Mouse (Mus musculus) liver, adult 2 months (tissue): ENCODE measurements at regions not wholly inside any gene's neighbourhood (a gene's known extent, or its start where the extent isn't known, plus 50 kb on each side); places are given as distances from the start of the nearest gene placed in this dataset.

Experiments
- DNase-seq: peaks from one replicate; pipeline ENCODE4 v3.0.0-alpha.2; 2011; ENCODE audit warnings: low read depth, low spot score; ENCODE audit errors: extremely low read depth
- H3K27ac ChIP-seq: fragments of 200-500 bp; replicated peaks from 2 replicates; pipeline ENCODE4 v1.5.1; 2012; ENCODE audit warnings: low read depth, mild to moderate bottlenecking, control low read depth, inconsistent platforms, low read length; ENCODE audit not compliant: insufficient read depth
- H3K27me3 ChIP-seq: fragments of 200-500 bp; 2 replicates; pipeline ENCODE4 v1.6.1; 2012; ENCODE audit warnings: mild to moderate bottlenecking, moderate library complexity, low read length, inconsistent platforms; ENCODE audit not compliant: control insufficient read depth, insufficient read depth
- H3K36me3 ChIP-seq: fragments of 200-500 bp; 2 replicates; pipeline ENCODE4 v1.6.1; 2012; ENCODE audit warnings: low read length, inconsistent platforms; ENCODE audit not compliant: control insufficient read depth, insufficient read depth
- H3K4me1 ChIP-seq: fragments of 200-500 bp; 2 replicates; pipeline ENCODE4 v1.6.1; 2011; ENCODE audit warnings: low read length; ENCODE audit not compliant: control insufficient read depth, insufficient read depth
- H3K4me3 ChIP-seq: fragments of 200-500 bp; 2 replicates; pipeline ENCODE4 v1.5.1; 2011; ENCODE audit warnings: low read depth, mild to moderate bottlenecking, control low read depth, low read length, moderate library complexity; ENCODE audit not compliant: insufficient read depth
- H3K79me2 ChIP-seq: fragments of 200-500 bp; 2 replicates; pipeline ENCODE4 v1.6.1; 2012; ENCODE audit warnings: inconsistent platforms, mild to moderate bottlenecking, low read length, moderate library complexity; ENCODE audit not compliant: control insufficient read depth, insufficient read depth
- H3K9ac ChIP-seq: fragments of 200-500 bp; 2 replicates; pipeline ENCODE4 v1.6.1; 2012; ENCODE audit warnings: low read depth, mild to moderate bottlenecking, control low read depth, inconsistent platforms, low read length
- CTCF ChIP-seq: fragments of 200-500 bp; IDR thresholded peaks from 2 replicates; pipeline ENCODE4 v1.5.1; 2011; ENCODE audit warnings: low read depth, low read length, control low read depth
- POLR2A ChIP-seq: fragments of 200-500 bp; IDR thresholded peaks from 2 replicates; pipeline ENCODE4 v1.6.1; 2011; ENCODE audit warnings: low read length, control low read depth; ENCODE audit not compliant: insufficient read depth; ENCODE audit errors: extremely low read depth
- WGBS: fragments of 180-500 bp; shearing (Covaris S2); methylation state at CpG from one replicate; pipeline ENCODE4 v1.1.7; 2018; 5-methylcytosine and 5-hydroxymethylcytosine counted together

DNA sequence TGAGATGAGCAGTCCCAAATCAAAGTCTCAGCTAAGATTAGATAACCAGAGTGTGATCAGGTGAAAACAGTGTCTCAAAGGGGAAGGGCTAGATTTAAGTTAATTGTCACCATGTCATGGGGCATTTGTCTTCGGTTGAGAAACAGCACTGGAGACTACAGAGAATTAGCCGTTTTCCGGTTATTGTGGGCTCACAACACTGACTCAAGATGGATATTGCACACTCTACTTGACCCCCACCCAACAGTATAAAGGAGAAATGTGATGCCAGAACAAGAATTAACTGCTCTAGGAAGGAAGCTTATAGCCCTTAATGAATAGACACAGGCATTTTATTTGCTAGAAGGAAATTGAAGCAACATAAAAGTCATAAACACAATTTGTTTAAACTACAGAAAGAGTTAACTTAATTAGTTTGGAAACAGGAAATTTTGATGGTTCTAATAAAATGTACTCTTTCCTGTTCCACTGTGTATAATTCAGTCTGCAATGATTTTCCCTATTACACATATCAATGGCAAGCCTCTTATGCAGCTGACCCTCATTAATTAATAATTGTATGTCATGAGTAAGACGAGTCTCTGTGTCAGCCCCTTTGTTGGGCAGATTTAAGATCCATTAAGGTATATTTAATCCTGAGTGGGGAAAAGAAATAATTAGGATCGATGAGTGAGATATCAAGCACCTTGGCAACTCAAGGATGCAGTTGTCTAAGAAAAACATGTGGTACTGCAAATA, 277.4 kb upstream of the Tmeff2 start:
- Histone ChIP-seq H3K4me1 (no peaks in the 10 kb centered on the region), H3K4me3 (no peak overlapping the region), H3K36me3 (no peaks in the 10 kb centered on the region), H3K27me3 (no peaks in the 10 kb centered on the region), H3K9ac (no peak overlapping the region), H3K27ac (no peak overlapping the region), H3K79me2 (no peaks in the 10 kb centered on the region)
- 85% methylated on average over 5 of the region's 5 CpGs for WGBS
- no peak for DNase-seq
- TF ChIP-seq POLR2A (no peak), CTCF (no peak)

- no peak for TF ChIP-seq POLR2A
- TF ChIP-seq CTCF, result no peak
- Histone ChIP-seq H3K36me3 (no peaks in the 10 kb centered on the region), H3K4me3 (no peak overlapping the region), H3K79me2 (no peaks in the 10 kb centered on the region), H3K27ac (no peak overlapping the region), H3K4me1 (no peaks in the 10 kb centered on the region), H3K27me3 (no peaks in the 10 kb centered on the region), H3K9ac (no peak overlapping the region)
- 79% methylated on average over 4 of the region's 4 CpGs for WGBS
- DNase-seq, result no peak
Measured at GRCm38 (mm10) chr1:50629000-50629399, 271.4 kb upstream of the Tmeff2 start.

- 83% methylated on average over 3 of the region's 3 CpGs for WGBS
- no peaks in the 10 kb centered on the region for H3K36me3 ChIP-seq
- H3K27me3 ChIP-seq, result no peaks in the 10 kb centered on the region
- H3K9ac ChIP-seq, result no peak overlapping the region
- no peaks in the 10 kb centered on the region for H3K79me2 ChIP-seq
- TF ChIP-seq CTCF, result no peak
- no peak for TF ChIP-seq POLR2A
- no peak overlapping the region for H3K27ac ChIP-seq
- DNase-seq, result no peak
- H3K4me3 ChIP-seq, result no peak overlapping the region
- H3K4me1 ChIP-seq, result no peaks in the 10 kb centered on the region
Measured at GRCm38 (mm10) chr1:50629473-50630071, 270.9 kb upstream of the Tmeff2 start.

DNA sequence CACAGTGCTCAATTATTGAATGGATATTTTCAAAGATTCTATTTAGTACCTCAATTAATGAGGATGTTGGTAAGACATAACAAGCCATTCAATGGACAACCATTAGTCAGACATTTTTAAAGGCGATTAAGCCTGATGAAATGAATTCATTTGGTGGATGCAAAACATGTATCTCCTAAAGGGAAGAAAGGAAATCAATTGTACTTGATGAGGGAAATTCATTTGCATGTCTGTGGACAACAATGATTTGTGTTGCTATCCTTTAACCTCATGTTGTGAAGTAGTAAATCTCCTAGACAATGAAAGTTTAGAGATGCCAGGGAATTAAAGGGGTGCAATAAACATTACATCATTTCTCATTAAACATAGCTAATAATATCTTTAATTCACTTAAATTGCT, 262.5 kb upstream of the Tmeff2 start:
- H3K4me1 ChIP-seq, result no peaks in the 10 kb centered on the region
- H3K4me3 ChIP-seq, result no peak overlapping the region
- no peaks in the 10 kb centered on the region for H3K27me3 ChIP-seq
- H3K79me2 ChIP-seq, result no peaks in the 10 kb centered on the region
- 89% methylated on average over 1 of the region's 1 CpGs for WGBS
- no peak for DNase-seq
- no peak overlapping the region for H3K27ac ChIP-seq
- H3K36me3 ChIP-seq, result no peaks in the 10 kb centered on the region
- H3K9ac ChIP-seq, result no peak overlapping the region
- TF ChIP-seq POLR2A (no peak), CTCF (no peak)

DNA sequence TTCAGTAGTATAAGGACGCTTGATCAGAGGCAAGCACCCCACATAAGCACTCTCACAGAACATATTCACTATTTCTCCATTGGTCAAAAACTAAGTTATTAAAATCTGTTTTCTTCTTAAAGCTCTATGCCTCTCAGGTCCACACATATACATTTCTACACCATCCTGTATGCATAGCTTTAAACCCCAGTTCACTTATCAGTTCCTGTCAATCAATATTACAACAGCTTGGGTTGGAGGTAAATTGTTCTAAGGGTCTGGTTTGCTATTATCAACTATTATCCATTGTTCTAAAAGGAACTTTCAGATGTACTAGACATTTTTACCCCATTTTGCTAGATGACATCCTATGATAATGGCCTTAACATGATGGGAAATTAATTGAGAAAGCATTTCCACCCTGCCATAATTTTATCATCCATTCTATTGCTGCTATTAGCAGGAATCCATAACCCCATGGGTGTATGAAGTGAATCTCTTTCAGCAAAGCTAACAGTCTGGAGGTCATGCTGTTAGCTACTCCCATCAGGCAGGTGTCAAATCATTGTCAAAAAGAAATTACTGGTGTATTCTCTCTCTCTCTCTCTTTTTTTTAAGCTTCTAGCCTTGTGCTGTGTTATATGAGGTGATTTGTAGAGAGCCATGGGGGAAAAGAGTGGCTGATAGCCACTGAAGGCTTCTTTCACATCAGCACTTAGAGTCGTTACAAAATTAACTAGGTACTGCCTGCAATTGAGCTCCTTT, 253.3 kb upstream of the Tmeff2 start:
- no peak for DNase-seq
- Histone ChIP-seq H3K4me1 (no peaks in the 10 kb centered on the region), H3K9ac (no peak overlapping the region), H3K79me2 (no peaks in the 10 kb centered on the region), H3K36me3 (no peaks in the 10 kb centered on the region), H3K27ac (no peak overlapping the region), H3K4me3 (no peak overlapping the region), H3K27me3 (no peaks in the 10 kb centered on the region)
- TF ChIP-seq POLR2A (no peak), CTCF (no peak)
- 87% methylated on average over 2 of the region's 2 CpGs for WGBS
